Mouse (Mus musculus): Measurements from ENCODE around the gene Gabra4.

DNA sequence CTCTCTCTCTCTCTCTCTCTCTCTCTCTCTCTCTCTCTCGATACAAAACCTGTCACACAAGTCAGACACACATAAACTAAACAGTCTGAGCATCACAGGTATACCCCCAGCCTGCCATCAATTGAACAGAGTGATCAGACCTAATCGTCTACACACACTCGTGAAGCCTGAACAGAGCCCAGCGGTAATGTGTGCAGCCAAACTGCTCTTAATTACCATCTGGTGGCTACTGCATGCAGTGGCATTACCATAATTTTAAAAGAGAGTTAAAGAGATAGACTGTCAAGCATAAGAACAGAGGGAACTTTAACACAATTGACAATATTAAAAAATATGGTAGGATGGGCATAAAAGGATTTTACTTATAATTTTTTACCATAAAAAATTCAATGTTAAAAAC lies 7.5 kb upstream of the Gabra4 start:
- TF ChIP-seq GATA1 (IDR thresholded peaks at IDR 0.05; ENCODE audit: borderline replicate concordance, low read length): no peak
- TF ChIP-seq FLI1 (IDR thresholded peaks at IDR 0.05; ENCODE audit: low read length): no peak

Data from megakaryocyte, embryonic 14.5 days (primary cell).